Comparison of ENCODE assay signal across 23 mouse cellular contexts in the genomic region with DNA sequence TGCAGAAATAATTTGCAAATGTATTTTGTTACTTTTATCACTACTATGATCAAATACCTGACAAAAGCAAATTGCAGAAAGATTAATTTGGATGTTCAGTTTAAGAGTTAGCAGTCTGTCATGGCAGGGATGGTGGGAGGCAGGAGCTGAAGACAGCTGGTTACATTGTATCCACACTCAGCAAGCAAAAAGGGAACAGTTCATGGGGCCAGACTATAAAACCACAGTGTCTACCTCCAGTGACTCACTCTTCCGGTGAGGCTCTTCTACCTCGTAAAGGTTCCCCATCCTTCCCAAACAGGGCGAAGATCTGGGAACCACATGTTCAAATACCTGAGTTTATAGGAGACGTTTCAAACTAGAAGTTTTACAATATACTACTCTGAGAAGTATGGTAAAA.
"Had no signal": no experiment of that assay in that cellular context is flagged by ENCODE, and none has a peak within 500 bp of the region (broad histone marks: within the 10 kb centered on the region; RNA-seq: fewer than 3 reads in every experiment).

No protein-coding gene starts in this region.

- DNase-seq: liver, postnatal 0 days; lung, adult 2 months; lung, postnatal 14 days; lung, postnatal 36 days; midbrain, embryonic 14.5 days; retina, postnatal 1 day; right cerebral cortex, adult 18-20 months; right cerebral cortex, postnatal 25 days; right cerebral cortex, postnatal 4 days; spleen, adult 18-20 months; thymus, adult 18-20 months; thymus, postnatal 14 days; thymus, postnatal 36 days had no signal

- H3K9me3 ChIP-seq: liver, embryonic 15.5 days; lung, embryonic 15.5 days; midbrain, embryonic 10.5 days; midbrain, embryonic 12.5 days; neural tube, embryonic 13.5 days; neural tube, embryonic 15.5 days had no signal

- H3K27me3 ChIP-seq: liver, embryonic 15.5 days; lung, embryonic 15.5 days; midbrain, embryonic 12.5 days; neural tube, embryonic 13.5 days; neural tube, embryonic 15.5 days had no signal

- ATAC-seq: liver, postnatal 0 days; lung, postnatal 0 days; midbrain, embryonic 16.5 days had no signal

- H3K27ac ChIP-seq: liver, embryonic 15.5 days; lung, embryonic 15.5 days; macrophage; midbrain, embryonic 10.5 days; midbrain, embryonic 12.5 days; neural tube, embryonic 13.5 days; neural tube, embryonic 15.5 days had no signal

- H3K4me3 ChIP-seq: liver, embryonic 15.5 days; lung, embryonic 15.5 days; midbrain, embryonic 10.5 days; midbrain, embryonic 12.5 days; myocyte; neural tube, embryonic 13.5 days; neural tube, embryonic 15.5 days had no signal

- H3K36me3 ChIP-seq: liver, embryonic 15.5 days; lung, embryonic 15.5 days; midbrain, embryonic 10.5 days; midbrain, embryonic 12.5 days; neural tube, embryonic 13.5 days; neural tube, embryonic 15.5 days had no signal

- H3K4me1 ChIP-seq: liver, embryonic 15.5 days; lung, embryonic 15.5 days; midbrain, embryonic 10.5 days; midbrain, embryonic 12.5 days; neural tube, embryonic 13.5 days; neural tube, embryonic 15.5 days had no signal
